Mouse (Mus musculus) testis, adult 10 weeks (tissue): ENCODE measurements around the gene Tsr3. TPM values are rescaled to one million over a fixed set of nuclear protein-coding genes. Genes with fewer than 3 reads are reported as not detected.

Experiments used
- polyA plus RNA-seq: library from polyadenylated mRNA; stranded (reverse); fragments of 350-450 nt; fragmentation: Illumina TruSeq; extraction: RNeasy Lipid Tissue Mini Kit (QIAGEN cat#74804); gene quantifications from one replicate; pipeline ENCODE4 v1.2.3, GENCODE M21; 2014; ENCODE audit warnings: low read depth, low replicate concordance

Gene Tsr3
- 6.2 TPM for polyA plus RNA-seq

DNA sequence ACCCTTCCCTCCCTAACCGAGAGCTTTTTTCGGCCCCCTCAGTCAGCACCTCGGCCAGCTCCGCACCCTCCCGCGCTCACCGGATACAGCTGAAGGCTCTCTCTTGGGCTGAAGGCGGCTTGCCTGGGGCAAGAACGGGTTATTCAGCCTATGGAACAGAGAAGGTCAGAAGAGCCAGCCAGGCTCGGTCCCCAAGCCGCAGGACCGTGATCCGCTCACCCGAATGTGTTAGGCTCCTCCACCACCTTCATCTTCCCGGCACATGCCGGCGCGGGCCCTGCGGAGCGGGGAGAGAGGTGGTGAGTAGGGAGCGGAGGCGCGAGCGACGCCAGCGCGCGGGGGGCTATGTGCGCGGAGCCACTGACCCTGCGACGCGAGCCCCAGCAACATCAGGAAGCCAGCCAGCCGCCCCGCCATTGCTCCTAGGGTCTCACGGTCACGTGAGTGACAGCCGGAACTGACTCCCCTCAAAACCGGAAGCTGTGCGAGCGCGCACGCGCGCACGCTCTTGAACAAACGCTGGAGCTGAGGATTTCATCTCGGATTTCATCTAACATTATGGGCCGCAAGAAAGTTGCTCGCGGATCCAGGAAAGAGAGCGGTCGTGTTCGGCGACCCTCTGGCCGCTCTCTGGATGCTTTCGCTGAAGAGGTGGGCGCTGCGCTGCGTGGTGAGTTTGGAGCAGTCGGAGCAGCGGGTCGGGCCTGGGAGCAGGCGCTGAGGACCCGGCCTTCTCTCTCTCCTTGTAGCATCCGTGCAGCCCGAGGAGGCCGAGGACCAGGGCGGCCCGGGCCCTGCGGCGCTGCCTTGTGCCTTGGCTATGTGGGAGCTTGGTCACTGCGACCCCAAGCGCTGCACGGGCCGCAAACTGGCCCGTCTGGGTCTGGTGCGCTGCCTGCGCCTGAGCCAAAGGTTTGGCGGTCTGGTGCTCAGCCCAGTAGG lies at the start of gene Tsr3, which contains the start of gene Gnptg:
Tsr3 (plus strand) TSS at position 476 of the 942 bp plus-strand sequence.
Gnptg (minus strand) TSS at position 430 of the 942 bp plus-strand sequence.

DNA sequence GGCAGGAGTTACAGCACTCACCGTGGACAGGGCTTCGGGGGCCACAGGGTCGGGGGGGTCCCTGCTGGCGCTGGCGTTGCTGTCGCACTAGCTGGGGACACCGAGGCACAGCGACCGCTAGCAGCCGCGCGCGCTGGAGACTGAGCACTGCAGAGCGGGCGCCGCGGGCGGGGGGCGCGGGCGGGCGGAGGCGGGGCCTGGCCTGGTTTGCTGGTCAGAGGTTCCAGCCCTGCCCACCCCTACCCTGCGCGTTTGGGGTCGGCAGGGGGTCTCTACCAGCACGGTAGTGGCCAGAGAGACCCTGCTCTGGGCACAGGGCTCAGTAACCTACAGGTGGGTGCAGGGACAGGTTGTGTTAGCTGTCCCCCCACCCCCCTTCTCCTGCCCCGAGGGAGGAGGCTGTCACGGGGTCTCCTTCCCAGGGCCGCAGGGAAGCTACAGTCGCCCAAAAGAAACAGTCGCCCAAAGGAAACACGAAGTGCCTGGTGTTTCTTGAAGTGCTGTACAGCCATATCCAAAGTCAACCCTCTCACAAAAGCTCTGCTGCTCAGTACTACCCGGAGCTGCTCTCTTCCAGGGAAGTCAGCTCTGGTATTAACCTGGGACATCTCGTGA lies 16.3 kb downstream of the Tsr3 start, which contains the start of gene Baiap3:
Baiap3 (minus strand) TSS at position 225 of the 615 bp plus-strand sequence.

DNA sequence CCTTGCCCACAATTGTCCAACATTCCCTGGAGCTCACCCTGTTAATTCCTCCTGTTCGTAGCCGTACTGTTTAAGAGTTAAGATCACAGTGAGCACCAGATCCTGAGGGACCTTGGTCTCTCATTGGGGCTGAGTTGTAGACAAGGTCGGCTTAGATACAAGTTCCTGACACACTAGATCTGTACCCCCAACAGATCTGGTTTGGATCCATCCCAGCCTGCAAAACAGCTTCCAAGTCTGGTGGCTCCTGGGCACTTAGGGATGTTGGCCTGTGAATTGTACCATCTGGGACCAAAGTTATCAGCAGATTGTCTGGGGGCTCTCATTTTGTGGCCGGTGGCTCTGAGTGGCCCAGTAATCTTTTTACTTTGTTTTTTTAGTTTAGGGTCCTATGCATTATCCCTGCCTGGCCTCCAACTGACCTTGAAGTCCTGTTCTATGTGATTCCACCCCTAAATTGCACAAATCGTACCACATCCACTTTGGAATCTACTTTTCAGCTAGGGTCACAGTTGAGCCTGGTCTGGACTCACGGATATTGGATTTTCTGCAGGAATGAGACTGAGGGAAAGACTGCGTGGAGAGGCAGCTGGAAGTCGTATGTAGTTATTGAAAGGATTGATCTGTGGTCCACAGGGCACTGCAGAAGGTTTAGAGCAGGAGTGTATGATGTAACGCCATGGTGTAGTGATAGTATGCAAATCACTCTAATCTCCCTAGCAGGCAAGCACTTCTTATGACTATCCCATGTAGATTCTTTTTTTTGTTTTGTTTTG lies 34.8 kb downstream of the Tsr3 start, which contains the start of gene Ube2i:
Ube2i (minus strand) TSS at position 52 of the 776 bp plus-strand sequence.

Other genes with a start within 250 kb of the Tsr3 start
- gene Cramp1l, start 224.4 kb upstream of the Tsr3 start, polyA plus RNA-seq: 13.1 TPM
- gene Ift140, start 224.1 kb upstream of the Tsr3 start, polyA plus RNA-seq: 141 TPM
- gene Tmem204, start 156.6 kb upstream of the Tsr3 start, polyA plus RNA-seq: 1.2 TPM
- 0.48 TPM for gene Telo2, start 124.2 kb upstream of the Tsr3 start, polyA plus RNA-seq
- gene Ptx4, start 119.4 kb upstream of the Tsr3 start, polyA plus RNA-seq: not detected
- 3.2 TPM for gene Clcn7, start 106.8 kb upstream of the Tsr3 start, polyA plus RNA-seq
- gene Ccdc154, start 77.7 kb upstream of the Tsr3 start, polyA plus RNA-seq: 2.2 TPM
- not detected for gene Gm38655, start 64.7 kb upstream of the Tsr3 start, polyA plus RNA-seq
- 5.9 TPM for gene BC003965, start 55.6 kb upstream of the Tsr3 start, polyA plus RNA-seq
- 3.5 TPM for gene Unkl, start 51.8 kb upstream of the Tsr3 start, polyA plus RNA-seq
- gene Gnptg, start within 50 bp of the Tsr3 start, polyA plus RNA-seq: 2.9 TPM
- gene Baiap3, start 16.2 kb downstream of the Tsr3 start, polyA plus RNA-seq: 0.20 TPM
- gene Ube2i, start 34.5 kb downstream of the Tsr3 start, polyA plus RNA-seq: 461 TPM
- not detected for gene Prss34, start 58.2 kb downstream of the Tsr3 start, polyA plus RNA-seq
- gene Prss28, start 68.5 kb downstream of the Tsr3 start, polyA plus RNA-seq: not detected
- gene Prss29, start 78.5 kb downstream of the Tsr3 start, polyA plus RNA-seq: not detected
- gene Tpsab1, start 105.4 kb downstream of the Tsr3 start, polyA plus RNA-seq: not detected
- not detected for gene Tpsb2, start 126.1 kb downstream of the Tsr3 start, polyA plus RNA-seq
- gene Tpsg1, start 129.1 kb downstream of the Tsr3 start, polyA plus RNA-seq: not detected
- 3.0 TPM for gene Cacna1h, start 193.6 kb downstream of the Tsr3 start, polyA plus RNA-seq
- 6.4 TPM for gene Tekt4, start 214.4 kb downstream of the Tsr3 start, polyA plus RNA-seq